Mouse (Mus musculus): Measurements from ENCODE around the gene Cabin1. TPM values are rescaled to one million over a fixed set of nuclear protein-coding genes. Genes with fewer than 3 reads are reported as not detected.
A peak's percentile ranks its signal among the peaks of the same experiment; 100 is the strongest.
"Not testable (repeated sequence)": the region's sequence is repeated elsewhere in the genome, so short reads cannot be mapped to it uniquely, and the experiment has no call there.

The Cabin1 gene
- total RNA-seq, 1 experiment from 2014 or later, result 34.2 TPM

DNA sequence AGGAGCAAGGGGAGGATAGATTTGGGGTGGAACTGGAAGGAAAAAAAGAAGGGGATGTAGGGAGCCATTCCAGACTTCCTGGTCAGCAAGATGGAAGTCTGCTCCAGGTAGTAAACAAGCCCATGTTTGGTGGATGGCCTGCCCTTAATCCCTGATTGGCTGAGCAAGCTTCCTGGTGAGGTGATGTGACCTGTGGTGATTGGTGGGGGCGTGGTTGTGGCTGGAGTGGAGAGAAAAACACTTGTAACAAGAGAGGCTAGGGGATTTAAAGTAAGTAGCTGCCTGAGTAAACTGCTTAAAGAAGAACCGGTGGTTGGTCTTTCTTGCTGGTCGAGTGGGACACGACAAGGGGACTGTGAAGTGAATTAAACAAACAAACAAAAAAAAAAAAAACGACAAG, 3.6 kb upstream of the Cabin1 start:
- not testable (repeated sequence) for DNase-seq

DNA sequence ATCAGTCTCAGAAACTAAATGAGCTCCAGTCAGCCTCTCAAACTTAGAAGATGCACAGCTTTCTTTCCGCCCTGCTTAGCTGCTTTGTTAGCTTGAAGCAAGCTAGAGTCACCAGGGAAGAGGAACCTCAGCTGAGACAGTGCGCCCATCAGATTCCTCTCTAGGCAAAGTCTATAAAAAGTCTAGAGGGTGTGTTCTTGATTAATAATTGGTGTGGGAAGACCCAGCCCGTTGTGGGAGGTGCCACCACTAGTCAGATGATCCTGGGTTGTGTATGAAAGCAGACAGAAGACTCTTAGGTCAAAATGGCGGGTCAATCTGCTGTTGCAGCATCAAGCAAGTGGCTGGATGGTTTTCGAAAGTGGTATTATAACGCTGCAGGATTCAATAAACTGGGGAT, 2.7 kb upstream of the Cabin1 start:
- DNase-seq, result no peak

DNA sequence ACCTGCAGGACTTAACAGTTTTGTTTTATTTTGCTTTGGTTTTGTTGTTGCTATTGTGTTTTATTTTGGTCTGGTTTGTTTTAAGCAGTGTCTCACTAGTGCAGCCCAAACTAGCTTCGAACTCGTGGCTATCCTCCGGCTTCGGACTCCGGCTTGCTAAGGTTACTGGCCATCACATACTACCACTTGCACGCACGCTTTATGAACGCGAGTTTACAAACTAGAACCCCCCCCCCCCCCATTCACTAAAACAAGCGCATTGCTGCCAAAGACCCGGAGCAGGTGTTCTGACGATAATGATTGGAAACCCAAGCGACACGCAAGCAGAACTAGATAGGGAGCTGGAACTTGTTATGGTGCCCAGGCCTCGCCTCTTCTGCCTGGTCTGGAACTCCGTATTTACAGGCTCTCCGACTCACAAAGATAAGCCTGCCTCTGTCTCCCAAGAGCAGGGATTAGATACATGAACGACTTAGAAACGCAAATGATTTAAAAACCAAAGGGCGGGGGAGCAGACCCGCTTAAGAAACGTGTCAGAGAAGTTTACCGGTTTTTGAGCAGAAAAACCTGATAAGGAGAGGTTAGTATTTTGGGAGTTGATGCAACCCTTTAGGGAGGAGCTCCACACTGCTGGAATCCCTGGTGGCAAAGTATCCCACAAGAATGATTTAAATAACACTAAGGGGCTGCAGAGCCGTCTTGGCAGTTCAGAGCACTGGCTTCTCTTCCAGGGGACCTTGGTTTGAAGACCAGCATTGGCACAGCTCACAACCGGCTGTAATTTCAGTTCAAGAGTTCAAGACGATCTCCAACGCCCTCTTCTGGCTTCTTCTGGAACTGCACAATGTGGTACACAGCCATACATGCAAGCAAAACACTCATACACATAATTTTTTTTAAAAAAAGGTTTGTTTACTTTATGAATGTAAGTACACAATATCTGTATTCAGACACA, 655 bp upstream of the Cabin1 start:
- DNase-seq, result peak; percentile 84

DNA sequence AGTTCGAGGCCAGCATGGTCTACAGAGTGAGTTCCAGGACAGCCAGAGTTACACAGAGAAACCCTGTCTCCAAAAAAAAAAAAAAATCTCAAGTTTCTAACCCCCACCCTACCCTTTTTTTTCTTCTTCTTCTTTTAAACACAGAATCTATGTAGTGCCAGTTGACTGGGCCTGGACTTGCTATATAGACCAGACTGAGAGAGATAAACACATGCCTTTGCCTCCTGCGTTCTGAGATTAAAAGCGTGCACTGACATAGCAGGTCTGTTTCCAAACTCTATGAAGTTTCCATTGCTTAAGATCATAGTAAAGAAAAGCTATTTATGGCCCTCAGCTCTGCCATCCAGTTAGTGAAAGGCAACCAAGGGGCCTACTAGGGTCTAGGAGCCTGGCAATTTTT, 1.7 kb downstream of the Cabin1 start:
- DNase-seq, result no peak

DNA sequence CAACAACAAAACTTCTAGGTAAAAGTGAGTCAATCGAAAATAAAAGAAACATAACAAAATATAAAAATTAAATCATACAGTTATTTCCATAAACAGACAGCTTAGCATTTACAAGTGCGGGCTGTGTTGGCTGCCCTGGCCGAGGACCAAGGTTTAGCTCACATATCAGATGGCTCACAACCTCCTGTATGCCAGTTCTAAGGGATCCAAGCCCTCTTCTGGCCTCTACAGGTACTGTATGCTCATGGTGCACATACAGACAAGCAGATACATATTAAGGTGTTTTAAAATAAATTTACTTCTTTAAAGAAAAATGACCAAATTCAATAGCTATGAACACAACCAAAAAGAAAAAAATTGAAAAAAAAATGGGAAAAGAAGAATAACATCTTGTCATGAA, 3.8 kb downstream of the Cabin1 start:
- no peak for DNase-seq

DNA sequence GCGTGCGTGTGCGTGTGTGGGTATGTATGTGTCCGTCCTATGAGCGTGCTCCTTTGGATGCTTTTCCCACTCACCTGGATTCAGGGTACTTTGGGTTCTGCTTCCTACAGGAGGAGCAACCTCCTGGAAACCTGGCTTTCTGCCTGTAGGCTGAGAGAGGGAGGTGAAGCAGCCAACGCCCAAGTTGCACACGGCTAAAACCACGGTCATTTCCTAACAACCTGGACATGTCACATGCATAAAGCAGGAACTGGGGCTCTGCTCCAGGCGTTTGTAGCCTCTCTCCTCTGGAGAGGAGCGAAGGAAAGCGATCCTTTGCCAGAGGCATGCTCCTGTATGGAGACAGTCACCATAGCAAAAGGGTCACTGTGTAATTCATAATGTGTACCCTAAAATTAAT, 7.4 kb downstream of the Cabin1 start:
- DNase-seq, result no peak

DNA sequence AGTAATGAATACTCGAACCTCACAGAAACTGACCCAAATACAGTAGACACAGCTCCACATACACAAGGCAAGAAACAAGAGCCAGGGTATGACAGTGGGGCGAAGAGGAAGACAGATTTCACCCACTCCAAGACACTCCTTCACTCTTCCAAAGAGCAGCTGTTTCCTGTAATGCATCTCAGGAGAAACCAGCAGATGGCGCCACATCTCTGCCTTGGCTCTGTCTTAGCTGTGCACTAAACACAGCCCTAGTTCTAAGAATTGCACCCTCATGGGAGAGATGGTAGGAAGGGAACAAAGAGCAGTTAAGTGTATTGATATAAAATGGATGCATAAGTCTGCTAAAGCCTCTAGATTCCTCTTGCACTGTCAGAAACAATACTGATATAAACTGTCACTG, 20.1 kb downstream of the Cabin1 start:
- peak; percentile 88 for DNase-seq

DNA sequence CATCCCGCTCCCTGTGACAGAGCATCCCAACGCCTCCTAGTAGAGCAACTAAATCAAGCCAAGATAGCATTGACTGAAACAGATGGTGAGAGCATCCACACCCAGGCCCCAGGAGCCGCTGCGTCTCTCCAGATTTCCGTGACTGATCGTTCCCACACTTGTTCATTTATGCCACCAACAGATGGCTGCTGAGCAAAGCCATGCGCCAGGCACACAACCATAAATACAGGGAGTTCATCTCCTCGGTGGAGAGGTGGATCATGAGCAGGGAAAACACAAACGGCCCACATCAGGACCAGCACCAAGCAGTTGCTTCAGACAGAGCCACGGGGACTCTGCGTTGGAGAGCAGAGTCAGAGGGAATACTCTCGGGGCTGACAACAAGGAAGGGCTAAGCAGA, 20.8 kb downstream of the Cabin1 start:
- DNase-seq, result no peak

DNA sequence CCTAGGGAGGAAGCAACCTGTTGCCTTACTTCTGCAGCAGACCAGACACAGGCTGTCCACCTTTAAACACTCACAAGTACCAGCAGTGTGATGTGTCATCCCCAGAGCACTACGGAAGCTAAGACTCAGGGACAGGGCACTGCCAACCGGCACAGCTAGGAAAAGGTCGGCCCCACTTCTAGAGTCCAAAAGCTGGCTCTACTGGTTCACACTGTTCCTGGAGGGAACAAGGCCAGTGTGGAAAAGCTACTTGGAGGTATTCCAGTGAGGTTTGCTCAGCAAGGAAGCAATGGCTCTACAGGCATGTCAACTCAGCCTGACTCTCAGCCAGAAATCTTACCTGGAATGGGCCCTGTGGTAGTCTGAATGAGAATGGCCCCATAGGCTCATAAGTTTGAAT, 23.3 kb downstream of the Cabin1 start:
- no peak for DNase-seq

DNA sequence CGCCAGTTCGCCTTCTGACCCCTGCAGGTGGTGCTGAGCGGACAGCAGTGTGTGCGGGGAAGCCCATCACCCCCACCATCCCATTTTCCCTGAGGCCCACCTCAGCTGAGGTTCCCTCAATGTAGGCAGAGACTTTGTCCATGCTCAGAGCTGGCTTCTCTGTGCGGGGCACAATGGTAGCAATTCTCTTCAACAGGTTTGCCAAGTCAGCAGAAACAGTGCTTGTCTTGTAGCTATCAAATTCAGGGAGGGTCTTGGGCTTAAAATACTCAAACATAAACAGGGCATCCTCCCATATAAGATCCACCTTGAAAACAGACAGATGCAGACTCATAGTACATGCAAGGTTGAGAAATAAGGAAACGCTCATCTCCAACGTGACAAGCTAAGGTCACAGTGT, 38.7 kb downstream of the Cabin1 start:
- no peak for DNase-seq

DNA sequence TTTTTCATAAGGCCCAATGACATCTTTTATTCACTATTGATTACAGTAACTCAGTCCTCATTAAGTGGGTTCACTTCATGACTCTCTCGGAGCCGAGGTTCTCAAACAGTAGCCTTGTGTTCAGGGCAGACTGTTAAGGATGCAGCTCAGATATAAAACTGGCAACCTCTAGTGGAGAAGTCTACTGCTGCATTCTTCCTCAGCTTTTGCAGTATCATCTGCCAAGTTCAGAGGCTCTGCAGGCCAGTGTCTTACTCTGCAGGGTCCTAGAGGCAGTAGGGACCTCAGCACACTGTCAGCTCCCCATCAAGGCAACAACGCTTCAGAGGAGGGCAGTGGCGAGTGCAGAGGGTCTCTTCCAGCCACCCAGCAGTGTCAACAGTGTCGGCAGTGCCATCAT, 43.9 kb downstream of the Cabin1 start:
- DNase-seq, result no peak

DNA sequence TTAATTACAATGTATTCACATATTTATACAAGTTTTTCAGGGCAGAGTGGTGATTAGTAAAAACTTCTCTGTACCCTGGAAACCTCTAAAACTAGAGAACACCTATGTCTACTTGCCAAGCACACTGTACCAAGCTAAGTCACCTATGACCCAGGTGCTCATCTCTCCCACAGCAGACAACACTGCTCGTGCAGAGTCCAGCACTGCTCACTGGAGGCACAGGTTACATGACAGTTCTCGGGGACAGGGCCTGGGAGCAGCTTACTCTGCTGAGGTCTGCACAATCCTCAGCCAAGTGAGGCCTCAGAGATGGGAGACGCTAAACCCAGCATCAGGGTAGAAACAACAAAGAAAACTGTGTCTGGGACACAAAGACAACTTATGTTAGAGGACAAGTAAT, 49.3 kb downstream of the Cabin1 start:
- no peak for DNase-seq

DNA sequence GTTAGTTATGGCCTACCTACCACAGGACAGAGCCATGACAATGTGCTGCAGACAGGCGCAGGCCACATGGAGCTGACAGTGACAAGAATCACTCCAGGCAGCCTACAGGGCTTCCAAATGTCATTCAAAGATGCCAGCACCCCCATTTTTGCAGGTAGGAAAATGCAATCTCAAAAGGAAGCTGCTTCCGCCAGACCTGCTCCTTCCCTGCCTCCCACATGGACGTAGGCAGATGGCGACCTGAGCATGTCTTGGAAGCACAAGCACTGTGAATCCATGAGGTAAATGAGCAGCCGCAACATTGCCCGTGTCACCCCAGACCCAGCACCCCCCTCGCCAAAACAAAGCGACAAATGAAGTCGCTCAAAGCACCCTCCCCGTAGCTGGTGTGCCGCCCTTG, 51.1 kb downstream of the Cabin1 start:
- DNase-seq, result no peak

DNA sequence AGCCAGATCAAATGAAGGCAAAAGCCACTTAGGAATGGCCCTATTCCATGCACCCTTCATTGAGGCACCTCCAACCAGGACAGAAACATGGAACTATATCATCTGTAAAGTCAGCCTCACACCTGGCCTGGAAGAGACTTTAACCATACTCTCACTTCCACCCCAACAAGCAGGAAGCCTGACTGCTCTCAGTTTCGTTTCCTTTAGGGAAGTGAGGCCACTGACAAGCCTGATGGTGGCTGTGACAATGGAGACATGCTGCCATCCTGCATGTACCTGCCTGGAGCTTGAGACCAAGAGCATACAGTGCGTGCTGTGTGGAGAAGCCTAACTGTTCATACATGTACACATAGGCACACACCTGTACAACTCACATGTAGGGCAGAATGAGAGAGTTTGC, 53.9 kb downstream of the Cabin1 start:
- no peak for DNase-seq

DNA sequence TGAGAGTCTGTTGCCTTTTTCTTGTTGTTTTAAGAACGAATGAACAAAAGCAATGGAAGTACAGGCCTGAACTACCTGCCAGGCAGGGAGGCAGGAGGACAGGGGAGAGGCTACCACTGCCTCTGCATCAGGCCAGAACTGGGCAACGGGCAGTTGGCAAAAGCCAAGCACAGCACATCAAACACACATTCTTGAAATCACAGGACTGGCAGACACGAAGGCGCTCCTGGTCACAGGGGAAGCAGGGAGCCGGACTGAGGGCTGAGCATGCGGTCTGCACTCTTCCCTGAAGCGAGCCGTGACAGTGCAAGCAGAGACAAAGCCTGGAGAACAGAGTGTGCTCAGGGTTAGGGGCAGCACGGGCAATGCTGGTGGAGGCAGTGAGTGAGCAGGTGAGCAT, 54.9 kb downstream of the Cabin1 start:
- no peak for DNase-seq

DNA sequence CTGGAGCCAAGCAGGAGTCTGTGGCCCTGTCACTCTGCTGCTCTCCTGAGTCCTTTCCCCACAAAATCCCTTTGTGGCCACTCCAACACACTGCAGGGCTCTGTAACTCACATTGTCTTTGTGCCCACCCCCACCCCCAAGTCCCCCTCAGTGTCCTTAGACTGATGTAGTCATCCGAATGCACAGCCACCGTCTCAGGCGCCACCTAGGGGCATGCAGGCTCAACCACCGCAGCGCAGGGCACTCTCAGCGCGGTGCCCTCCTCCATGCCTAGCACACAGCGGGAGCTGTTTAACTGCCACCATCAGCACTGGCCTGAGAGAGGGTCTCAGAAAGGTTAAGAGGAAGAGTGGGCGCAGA, 55.5 kb downstream of the Cabin1 start:
- DNase-seq, result peak; percentile 36

DNA sequence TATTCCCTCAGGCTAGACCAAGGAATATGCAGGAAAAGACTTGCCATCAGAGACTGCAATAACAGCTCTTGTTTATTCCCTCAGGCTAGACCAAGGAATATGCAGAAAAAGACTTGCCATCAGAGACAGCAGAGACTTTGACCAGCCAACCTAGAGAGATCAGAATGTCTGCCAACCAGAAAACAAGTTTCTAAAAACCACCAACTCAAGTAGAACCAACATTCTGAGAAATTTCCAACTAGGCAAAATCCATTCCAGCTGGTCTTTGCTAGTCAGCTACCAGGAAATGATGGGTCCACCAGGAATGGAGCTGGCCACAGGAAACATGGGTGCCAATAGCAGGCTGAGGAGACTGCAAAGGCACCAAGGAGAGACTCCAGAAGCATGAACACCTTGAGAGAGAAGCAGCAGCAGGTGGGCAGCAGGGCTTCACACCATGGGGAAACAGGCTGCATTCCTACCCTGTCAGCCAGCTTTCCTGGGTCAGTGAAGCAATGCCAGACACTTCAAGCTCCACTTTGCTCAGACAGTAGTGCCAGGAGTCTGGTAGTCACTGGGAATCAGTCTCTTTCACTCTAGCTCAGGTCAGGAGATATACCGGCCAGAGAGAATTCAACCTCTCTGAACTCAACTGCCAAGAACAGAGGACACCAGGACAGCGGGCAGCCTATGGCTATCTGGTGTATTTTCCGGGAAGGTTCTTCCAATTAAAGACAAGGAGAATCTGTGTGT, 56.1 kb downstream of the Cabin1 start:
- DNase-seq, result no peak

DNA sequence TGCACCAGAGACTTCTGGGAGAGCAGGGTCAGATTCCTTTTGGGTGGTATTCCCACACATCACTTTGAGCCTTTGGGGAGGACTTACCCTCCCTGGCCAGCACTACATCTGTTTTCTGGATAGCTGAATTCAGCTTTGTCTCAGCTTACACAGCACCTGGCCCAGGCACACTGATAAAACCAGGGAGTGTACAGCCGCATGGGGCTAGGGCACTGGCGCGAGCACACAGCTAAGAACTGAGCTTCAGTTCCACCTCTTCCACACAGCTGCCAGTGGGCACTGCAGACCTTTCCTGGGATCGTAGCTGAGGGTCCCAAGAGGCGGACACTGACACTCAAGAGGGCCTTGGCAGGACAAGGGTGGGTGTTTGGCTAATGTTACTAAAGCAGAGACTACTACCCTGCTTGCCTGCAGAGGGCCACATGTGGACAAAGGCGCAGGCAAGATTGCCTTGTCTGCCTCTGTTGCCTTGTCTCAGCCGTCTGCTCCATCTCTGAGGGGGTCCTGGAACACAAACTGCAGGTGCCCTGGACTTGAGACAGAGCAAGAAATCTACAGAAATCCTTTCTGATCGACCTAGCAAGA, 57.4 kb downstream of the Cabin1 start:
- no peak for DNase-seq

DNA sequence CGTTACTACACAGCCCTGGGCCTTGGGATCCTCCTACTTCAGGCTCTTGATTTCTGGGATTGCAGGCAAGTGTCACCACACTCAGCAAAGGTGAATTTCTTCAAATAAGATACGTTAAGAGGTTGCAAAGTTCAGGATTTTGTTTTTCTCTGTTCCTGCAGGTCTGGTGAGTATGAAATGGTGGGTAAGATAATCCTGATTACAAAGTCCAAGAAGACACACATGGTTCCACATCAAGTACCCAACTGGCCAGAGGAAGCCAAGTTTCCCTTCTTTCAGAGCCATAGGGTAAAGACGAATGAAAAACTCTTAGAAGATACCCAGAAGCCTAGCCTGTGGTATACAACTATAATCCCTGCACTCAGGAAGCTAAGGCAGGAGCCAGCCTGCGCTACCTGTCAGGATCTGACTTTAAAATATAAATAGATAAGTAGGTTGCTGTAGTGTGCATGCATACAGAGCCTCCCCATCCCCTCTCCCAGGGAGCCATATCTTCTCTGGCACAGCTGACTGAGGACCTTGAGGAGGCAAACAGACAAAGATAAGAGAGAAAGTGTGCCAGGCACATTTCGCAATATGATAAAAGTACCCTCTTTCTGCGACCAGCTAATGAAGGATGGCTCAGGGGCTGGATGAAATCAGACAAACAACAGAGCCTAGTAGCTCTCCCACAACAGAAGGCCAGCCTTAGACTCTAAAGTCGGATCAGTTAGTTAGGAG, 58.3 kb downstream of the Cabin1 start:
- DNase-seq, result peak; percentile 44

DNA sequence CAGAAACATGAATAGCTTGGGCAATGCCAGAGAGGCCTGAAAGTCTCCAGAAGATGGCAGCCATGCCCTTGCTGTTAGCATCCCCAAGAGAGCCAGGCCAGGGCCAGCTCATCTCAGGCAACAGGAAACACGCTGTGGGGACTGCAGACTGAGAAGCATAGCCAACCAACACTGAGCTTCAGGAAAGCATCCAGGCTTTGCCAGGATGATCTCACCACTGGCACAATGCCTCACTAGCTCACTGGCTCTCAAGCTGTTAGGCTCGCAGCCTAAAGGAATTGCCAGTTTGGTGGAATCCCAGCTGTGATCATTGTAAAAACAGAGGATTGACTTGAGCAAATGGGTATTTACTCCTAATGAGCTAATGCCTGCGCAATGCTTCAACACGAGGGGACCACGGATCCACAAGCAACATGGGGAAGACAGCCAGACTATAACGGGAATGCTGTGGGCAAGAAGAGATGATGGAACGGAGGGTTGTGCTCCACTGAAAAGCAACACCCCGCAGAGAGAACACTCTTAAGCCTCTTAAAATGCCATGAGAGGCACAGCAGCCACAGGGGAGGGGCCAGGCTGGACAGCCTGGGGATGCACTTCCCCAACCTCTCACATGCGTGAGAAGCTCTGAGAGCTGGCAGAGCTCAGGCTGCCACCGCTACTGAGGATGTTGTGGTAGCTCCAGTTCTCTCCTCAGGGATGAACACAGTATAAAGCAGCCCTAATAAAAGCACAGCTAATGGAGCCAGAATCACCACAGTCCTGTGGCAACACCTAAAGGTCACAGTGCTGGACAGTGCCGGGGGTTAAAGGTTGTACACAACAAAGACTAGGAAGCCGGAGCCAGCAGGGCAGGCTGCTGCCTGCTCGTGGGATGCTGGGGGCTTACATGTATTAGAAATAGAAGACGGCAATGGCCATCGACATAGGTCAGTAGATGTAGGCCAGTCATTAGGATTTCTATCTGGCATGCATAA, 59.6 kb downstream of the Cabin1 start:
- DNase-seq, result peak; percentile 90

DNA sequence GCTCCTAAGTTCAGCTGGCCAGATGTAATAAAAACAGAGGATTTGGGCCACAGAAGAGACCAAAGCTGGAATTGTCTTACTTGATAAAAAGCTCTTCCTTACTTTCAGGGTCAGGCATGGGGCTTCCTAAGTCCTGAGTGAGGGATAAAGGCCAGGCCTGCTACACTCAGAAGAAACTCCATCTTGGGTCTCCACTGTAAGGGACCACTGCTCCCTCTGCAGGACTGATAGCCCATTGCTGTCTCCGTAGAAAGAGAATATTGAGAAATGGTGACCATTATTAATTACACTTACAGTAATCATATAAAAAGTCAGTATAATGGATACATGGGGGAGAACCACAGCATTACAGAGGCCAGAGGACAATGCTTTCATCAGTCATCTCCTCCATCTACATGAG, 60.6 kb downstream of the Cabin1 start:
- no peak for DNase-seq

All from adrenal gland, postnatal 14 days (tissue).